Mouse (Mus musculus) intestine, embryonic 15.5 days (tissue): ENCODE measurements around the gene Cdc20b. TPM values are rescaled to one million over a fixed set of nuclear protein-coding genes. Genes with fewer than 3 reads are reported as not detected.

Experiments
- ATAC-seq: fragments of 200-750 bp; cut with Nextera tagmentation; 2 replicates; pipeline ENCODE4 v1.8.0; 2017; ENCODE audit warnings: moderate TSS enrichment, moderate library complexity
- H3K27ac ChIP-seq: fragments of 300-500 bp; sonication (generic); 2 replicates; pipeline ENCODE4 v1.5.1; 2015; ENCODE audit warnings: mild to moderate bottlenecking, inconsistent platforms
- H3K27me3 ChIP-seq: fragments of 300-500 bp; sonication (generic); replicated peaks from 2 replicates; pipeline ENCODE4 v1.6.1; 2015; ENCODE audit warnings: inconsistent platforms
- H3K36me3 ChIP-seq: fragments of 300-500 bp; sonication (generic); 2 replicates; pipeline ENCODE4 v1.6.1; 2015; ENCODE audit warnings: inconsistent platforms
- H3K4me1 ChIP-seq: fragments of 300-500 bp; sonication (generic); replicated peaks from 2 replicates; pipeline ENCODE4 v1.6.1; 2015; ENCODE audit warnings: inconsistent platforms
- H3K4me2 ChIP-seq: fragments of 300-500 bp; sonication (generic); replicated peaks from 2 replicates; pipeline ENCODE4 v1.6.1; 2015; ENCODE audit warnings: mild to moderate bottlenecking, inconsistent platforms
- H3K4me3 ChIP-seq: fragments of 300-500 bp; sonication (generic); replicated peaks from 2 replicates; pipeline ENCODE4 v1.5.1; 2015; ENCODE audit warnings: inconsistent platforms
- H3K9ac ChIP-seq: fragments of 300-500 bp; sonication (generic); 2 replicates; pipeline ENCODE4 v1.6.1; 2015; ENCODE audit warnings: inconsistent platforms
- H3K9me3 ChIP-seq: fragments of 300-500 bp; sonication (generic); 2 replicates; pipeline ENCODE4 v1.6.1; 2016; ENCODE audit warnings: inconsistent platforms
- WGBS: fragments of 180-500 bp; shearing (Covaris S2); methylation state at CpG from one replicate; pipeline ENCODE4 v1.1.7; 2015; 5-methylcytosine and 5-hydroxymethylcytosine counted together
- microRNA counts: library from miRNA; unstranded; fragments of <30 nt; microRNA quantifications from one replicate; lab custom pipeline; 2016
- polyA plus RNA-seq: library from polyadenylated mRNA; unstranded; fragments of >200 nt; fragmentation: Nextera tagmentation; extraction: Ambion mirVana; gene quantifications from 2 replicates; pipeline ENCODE4 v1.2.1, GENCODE M21; 2015

Gene Cdc20b
- polyA plus RNA-seq, 1 experiment from 2014 or later = not detected

GRCm38 (mm10) chr13:113121326-113121725 is 86.4 kb downstream of the Cdc20b start:
- Histone ChIP-seq H3K4me1 (no peaks in the 10 kb centered on the region), H3K27me3 (no peaks in the 10 kb centered on the region), H3K36me3 (no peaks in the 10 kb centered on the region), H3K4me3 (no peak overlapping the region), H3K27ac (no peak overlapping the region), H3K9me3 (no peaks in the 10 kb centered on the region), H3K9ac (no peak overlapping the region), H3K4me2 (no peak overlapping the region)
- 89% methylated on average over 14 of the region's 14 CpGs for WGBS
- no peak for ATAC-seq

- Histone ChIP-seq H3K9ac (no peak overlapping the region), H3K9me3 (no peaks in the 10 kb centered on the region), H3K4me2 (no peak overlapping the region), H3K4me3 (no peak overlapping the region), H3K27me3 (no peaks in the 10 kb centered on the region), H3K4me1 (no peaks in the 10 kb centered on the region), H3K36me3 (no peaks in the 10 kb centered on the region), H3K27ac (no peak overlapping the region)
- ATAC-seq = no peak
- 81% methylated on average over 1 of the region's 1 CpGs for WGBS
Observed at GRCm38 (mm10) chr13:113129974-113130373, 95.1 kb downstream of the Cdc20b start.

- no peak overlapping the region for H3K4me2 ChIP-seq
Observed at GRCm38 (mm10) chr13:113139597-113139996, 104.7 kb downstream of the Cdc20b start.

More at GRCm38 (mm10) chr13:113139597-113139996, 104.7 kb downstream of the Cdc20b start:
- Histone ChIP-seq H3K27me3 (no peaks in the 10 kb centered on the region), H3K36me3 (no peaks in the 10 kb centered on the region), H3K9me3 (no peaks in the 10 kb centered on the region), H3K9ac (no peak overlapping the region), H3K4me1 (no peaks in the 10 kb centered on the region), H3K27ac (no peak overlapping the region), H3K4me3 (no peak overlapping the region)
- WGBS = 89% methylated on average over 1 of the region's 1 CpGs
- no peak for ATAC-seq

MicroRNA genes within 50 kb of the gene (microRNA counts, 519-probe panel; counts per million panel counts)
- microRNA mmu-miR-449a (lab: Ali Mortazavi, UCI) (2,290 counts per million, percentile 59 among the panel's probes with 10 or more counts), microRNA mmu-miR-449b (lab: Ali Mortazavi, UCI) (97.1 counts per million, percentile 29 among the panel's probes with 10 or more counts), microRNA mmu-miR-449c (lab: Ali Mortazavi, UCI) (97.1 counts per million, percentile 29 among the panel's probes with 10 or more counts)

Other genes starting within 250 kb of the Cdc20b start
- 83.2 and 84.5 TPM in 2 replicates for gene Plpp1, start 234.3 kb upstream of the Cdc20b start, polyA plus RNA-seq
- 54.2 and 60.4 TPM in 2 replicates for gene Mtrex, start 107.7 kb upstream of the Cdc20b start, polyA plus RNA-seq
- gene Dhx29, start 107.7 kb upstream of the Cdc20b start, polyA plus RNA-seq = 18.0 and 21.5 TPM in 2 replicates
- 0.27 and 0.34 TPM in 2 replicates for gene Ccno, start 47.3 kb upstream of the Cdc20b start, polyA plus RNA-seq
- gene Mcidas, start 41.3 kb upstream of the Cdc20b start, polyA plus RNA-seq = 0.09 TPM in 1 of 2 replicates, not detected in the other
- 106 and 119 TPM in 2 replicates for gene Gpx8, start 11.3 kb downstream of the Cdc20b start, polyA plus RNA-seq
- gene Gzma, start 65.9 kb downstream of the Cdc20b start, polyA plus RNA-seq = 2.4 and 2.7 TPM in 2 replicates
- 4.2 and 4.5 TPM in 2 replicates for gene Esm1, start 174.5 kb downstream of the Cdc20b start, polyA plus RNA-seq
- not detected in 2 replicates for gene Gzmk, start 190.8 kb downstream of the Cdc20b start, polyA plus RNA-seq